In the genomic region with DNA sequence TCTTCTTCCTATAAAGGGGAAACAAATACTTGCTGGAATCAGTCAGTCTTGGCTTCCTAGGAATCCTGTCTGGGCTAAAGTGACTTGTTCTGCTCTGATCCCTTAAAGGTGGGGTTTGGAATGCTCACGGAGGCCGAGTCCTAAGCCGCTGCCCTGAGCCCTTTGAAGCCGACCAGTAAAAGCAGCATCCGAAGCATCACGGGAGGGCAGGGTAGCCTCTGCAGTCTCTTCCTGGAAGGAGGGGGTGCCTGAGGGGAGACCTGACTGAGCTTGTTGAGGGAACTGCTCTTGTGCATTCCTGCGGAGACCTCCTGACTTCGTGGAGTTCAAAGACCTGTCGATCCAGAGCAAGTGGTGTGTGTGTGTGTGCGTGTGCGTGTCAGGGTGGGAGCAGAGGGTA, we compare ENCODE assay signal across 14 mouse cellular contexts.
"Had no signal": no experiment of that assay in that cellular context is flagged by ENCODE, and none has a peak within 500 bp of the region (broad histone marks: within the 10 kb centered on the region; RNA-seq: fewer than 3 reads in every experiment).

No protein-coding gene starts in this region.

- H3K9ac ChIP-seq: kidney, embryonic 15.5 days; liver, embryonic 13.5 days; liver, postnatal 0 days; lung, embryonic 15.5 days; midbrain, embryonic 13.5 days had no signal

- H3K9me3 ChIP-seq: kidney, embryonic 15.5 days; liver, embryonic 13.5 days; lung, embryonic 15.5 days; midbrain, embryonic 13.5 days had no signal

- H3K4me3 ChIP-seq: kidney, embryonic 15.5 days; liver, embryonic 13.5 days; lung, embryonic 15.5 days; midbrain, embryonic 13.5 days had no signal

- H3K27me3 ChIP-seq: kidney, embryonic 15.5 days; liver, embryonic 13.5 days; lung, embryonic 15.5 days; midbrain, embryonic 13.5 days had no signal

- DNase-seq: kidney, adult 2 months; kidney, postnatal 14 days; liver; liver, embryonic 13.5 days; liver, postnatal 0 days; lung, postnatal 36 days; right cerebral cortex, adult 18-20 months; right cerebral cortex, postnatal 25 days; thymus, adult 18-20 months; thymus, postnatal 14 days had no signal

- H3K4me2 ChIP-seq: kidney, embryonic 15.5 days; liver, embryonic 13.5 days; lung, embryonic 15.5 days; midbrain, embryonic 13.5 days had no signal

- H3K4me1 ChIP-seq: liver, embryonic 13.5 days; midbrain, embryonic 13.5 days had no signal

- H3K36me3 ChIP-seq: liver, embryonic 13.5 days had no signal

- H3K27ac ChIP-seq: kidney, embryonic 15.5 days; liver, embryonic 13.5 days; lung, embryonic 15.5 days; midbrain, embryonic 13.5 days; stomach, postnatal 0 days had no signal

- ATAC-seq: liver, postnatal 0 days; midbrain, embryonic 13.5 days had no signal
